Mouse (Mus musculus) testis, adult 2 months (tissue): ENCODE data around the gene Gpr137.

ENCODE experiments used
- CTCF ChIP-seq: fragments of 200-500 bp; IDR thresholded peaks from 2 replicates; pipeline ENCODE4 v1.5.1; 2012; ENCODE audit warnings: low read depth, mild to moderate bottlenecking, inconsistent platforms, low read length, moderate library complexity; ENCODE audit not compliant: control insufficient read depth, insufficient read depth, insufficient replicate concordance
- POLR2A ChIP-seq: fragments of 200-500 bp; IDR thresholded peaks from 2 replicates; pipeline ENCODE4 v1.6.1; 2012; ENCODE audit warnings: low read depth, mild to moderate bottlenecking, inconsistent platforms, low read length, moderate library complexity; ENCODE audit not compliant: control insufficient read depth

DNA sequence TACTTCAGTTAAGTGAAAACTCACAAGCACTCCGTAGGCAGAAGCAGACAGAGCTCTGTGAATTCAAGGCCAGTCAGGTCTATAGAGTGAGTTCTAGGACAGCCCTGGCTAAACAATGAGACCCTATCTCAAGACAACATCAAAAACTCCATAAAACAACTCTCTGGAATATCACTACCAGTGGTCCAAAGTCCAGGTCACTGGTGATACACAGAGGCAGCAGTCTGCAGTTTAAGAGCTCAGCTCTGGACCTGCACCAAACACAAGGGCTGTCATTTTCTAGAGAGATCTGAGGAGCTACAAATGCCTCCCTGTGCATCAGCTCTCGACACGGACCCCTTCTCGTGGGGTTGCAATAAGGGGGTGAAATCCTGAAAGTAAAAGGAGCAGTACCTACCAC is 24.0 kb downstream of the Gpr137 start:
- TF ChIP-seq CTCF = no peak
- TF ChIP-seq POLR2A = no peak
